Comparison of ENCODE assay signal across 15 mouse cellular contexts in genomic region chr11:91342629-91343028, GRCm38 (mm10).
"Had no signal": no experiment of that assay in that cellular context is flagged by ENCODE, and none has a peak within 500 bp of the region (broad histone marks: within the 10 kb centered on the region; RNA-seq: fewer than 3 reads in every experiment).

No protein-coding gene starts in this region.

- DNase-seq: lung, adult 18-20 months; lung, embryonic 14.5 days; lung, postnatal 10 days; midbrain, embryonic 14.5 days; right cerebral cortex, postnatal 14 days; thymus, adult 2 months; thymus, postnatal 25 days; thymus, postnatal 4 days had no signal

- H3K4me3 ChIP-seq: megakaryocyte, embryonic 14.5 days; neural tube, embryonic 12.5 days; stomach, embryonic 15.5 days had no signal

- H3K4me1 ChIP-seq: megakaryocyte, embryonic 14.5 days; neural tube, embryonic 12.5 days; stomach, embryonic 15.5 days had no signal

- H3K4me2 ChIP-seq: lung, embryonic 14.5 days; neural tube, embryonic 12.5 days; stomach, embryonic 15.5 days had no signal

- H3K9me3 ChIP-seq: megakaryocyte, embryonic 14.5 days; neural tube, embryonic 12.5 days; stomach, embryonic 15.5 days had no signal

- ATAC-seq: midbrain, embryonic 16.5 days had no signal

- H3K9ac ChIP-seq: liver, embryonic 14.5 days; lung, embryonic 14.5 days; neural tube, embryonic 12.5 days; stomach, embryonic 15.5 days had no signal

- H3K36me3 ChIP-seq: neural tube, embryonic 12.5 days; stomach, embryonic 15.5 days had no signal

- H3K27me3 ChIP-seq: megakaryocyte, embryonic 14.5 days; neural tube, embryonic 12.5 days; stomach, embryonic 15.5 days had no signal

- H3K27ac ChIP-seq: liver, embryonic 14.5 days; macrophage; neural tube, embryonic 12.5 days; stomach, embryonic 15.5 days; stomach, postnatal 0 days had no signal
